Mouse (Mus musculus) Patski (cell line): ENCODE measurements at regions not wholly inside any gene's neighbourhood (a gene's known extent, or its start where the extent isn't known, plus 50 kb on each side); places are given as distances from the start of the nearest gene placed in this dataset.

ENCODE experiments used
- ATAC-seq: fragments of 100-300 bp; one replicate; pipeline ENCODE4 v1.8.0; 2021
- CTCF ChIA-PET: fragments of 350-600 bp; sonication (Branson Sonifier 250); formaldehyde crosslinking; loops from one replicate; lab custom pipeline; 2022; ENCODE audit warnings: inconsistent platforms; lab: Charles Lee
- POLR2A ChIA-PET: fragments of 350-600 bp; sonication (Branson Sonifier 250); formaldehyde crosslinking; loops from one replicate; lab custom pipeline; 2022; ENCODE audit warnings: antibody characterized with exemption, inconsistent platforms; lab: Charles Lee
- DNase-seq: peaks from one replicate; pipeline ENCODE4 v3.0.0-alpha.2; 2011; ENCODE audit warnings: low read depth, low spot score
- H3K27me3 ChIP-seq: fragments of 371-371 bp; one replicate; pipeline ENCODE4 v1.5.1; 2021
- CTCF ChIP-seq: fragments of 100-300 bp; IDR thresholded peaks from one replicate; pipeline ENCODE4 v1.5.1; 2021
- in situ Hi-C: fragments of 300-500 bp; cut with MboI; formaldehyde crosslinking; loops from 3 replicates; pipeline ENCODE4 v1.11.1; 2018; ENCODE audit warnings: low pct_unique_long_range_greater_than_20kb, mixed read lengths

DNA sequence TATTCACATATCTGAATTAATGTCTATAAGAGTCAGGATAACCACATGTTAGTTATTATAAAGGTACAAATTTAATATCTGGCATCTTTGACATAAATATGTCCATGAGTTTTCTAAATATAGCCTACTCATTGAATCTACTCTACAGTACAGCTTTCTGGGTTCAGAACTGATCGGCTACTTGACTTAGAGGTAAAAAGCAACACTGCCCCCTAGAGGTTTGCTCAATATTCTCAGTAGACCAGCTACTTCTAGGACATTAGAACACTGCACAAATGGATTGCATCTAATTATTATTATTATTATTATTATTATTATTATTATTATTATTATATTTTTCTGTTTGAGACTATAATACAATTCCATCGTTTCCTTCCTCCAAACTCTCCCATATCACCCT, 418.8 kb upstream of the Tpm3-rs7 start:
- TF ChIP-seq CTCF = peak; percentile 14
- no peak for ATAC-seq
- POLR2A ChIA-PET = no interaction called here
- peaks cover 5% of the 10 kb centered on the region for H3K27me3 ChIP-seq
- in situ Hi-C loops = no loop called here
- no peak for DNase-seq
- CTCF ChIA-PET = no interaction called here

DNA sequence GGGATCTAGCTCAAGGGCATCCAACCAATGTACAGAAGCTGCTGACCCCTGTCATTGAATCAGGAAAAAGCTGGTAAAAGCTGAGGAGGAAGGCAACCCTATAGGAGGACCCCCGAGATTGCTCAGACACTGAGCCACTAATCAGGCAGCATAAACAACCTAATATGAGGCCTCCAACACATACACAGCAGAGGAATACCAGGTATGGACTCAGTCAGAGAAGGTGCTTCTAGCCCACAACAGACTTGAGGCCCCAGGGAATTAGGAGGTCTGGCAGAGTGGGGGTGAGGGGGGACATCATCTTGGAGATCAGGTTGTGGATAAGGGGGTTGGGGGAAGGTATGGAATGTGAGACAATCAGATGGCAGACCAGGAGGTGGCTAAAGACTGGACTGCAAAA, 413.2 kb upstream of the Tpm3-rs7 start:
- ChIA-PET CTCF (no interaction called here), POLR2A (no interaction called here)
- ATAC-seq (no peak), DNase-seq (no peak)
- no peak for TF ChIP-seq CTCF
- H3K27me3 ChIP-seq = peaks cover 5% of the 10 kb centered on the region
- in situ Hi-C loops = no loop called here

DNA sequence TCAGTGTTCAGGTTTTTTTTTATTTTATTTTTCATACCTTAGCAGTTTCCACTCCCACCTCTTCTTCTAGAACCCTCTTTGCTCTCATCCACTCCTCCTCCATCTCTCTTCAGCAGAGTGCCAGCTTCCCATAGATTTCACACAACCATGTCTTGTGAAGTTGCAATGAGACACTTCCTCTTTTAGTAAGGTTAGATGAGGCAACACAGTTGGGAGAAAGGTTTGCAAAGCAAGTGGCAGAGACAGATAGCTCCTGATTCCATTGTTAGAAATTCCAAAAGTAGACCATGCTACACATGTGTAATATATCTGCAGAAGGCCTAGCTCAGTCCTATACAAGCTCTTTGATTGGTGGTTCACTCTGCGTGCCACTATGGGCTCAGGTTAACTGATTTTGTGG, 397.3 kb upstream of the Tpm3-rs7 start:
- H3K27me3 ChIP-seq = no peaks in the 10 kb centered on the region
- ChIA-PET CTCF (no interaction called here), POLR2A (no interaction called here)
- in situ Hi-C loops = no loop called here
- DNase-seq (no peak), ATAC-seq (no peak)
- no peak for TF ChIP-seq CTCF
